Mouse (Mus musculus) cerebellum, adult 2 months (tissue): ENCODE data around the gene Tmub2.

ENCODE experiments used
- CTCF ChIP-seq: fragments of 200-500 bp; IDR thresholded peaks from 2 replicates; pipeline ENCODE4 v1.5.1; 2011; ENCODE audit warnings: low read depth, mild to moderate bottlenecking, control low read depth, low read length, moderate library complexity, borderline replicate concordance; ENCODE audit not compliant: insufficient read depth
- POLR2A ChIP-seq: fragments of 200-500 bp; IDR thresholded peaks from 2 replicates; pipeline ENCODE4 v1.6.1; 2011; ENCODE audit warnings: low read length, control low read depth, borderline replicate concordance; ENCODE audit not compliant: insufficient read depth

- TF ChIP-seq POLR2A (no peak), CTCF (no peak)
Measured at GRCm38 (mm10) chr11:102283922-102284321, 809 bp upstream of the Tmub2 start.
